Mouse (Mus musculus) heart, postnatal 25 days (tissue): Measurements from ENCODE around the gene Slc25a18. TPM values are rescaled to one million over a fixed set of nuclear protein-coding genes. Genes with fewer than 3 reads are reported as not detected.

Source experiments
- DNase-seq: peaks from one replicate; pipeline ENCODE4 v3.0.0; 2022; ENCODE audit warnings: low spot score
- intact Hi-C: fragments of 180-260 bp; cut with DNase I; formaldehyde crosslinking; loops from one replicate; pipeline ENCODE4 v1.15.1; 2025
- total RNA-seq, 2 experiments: library from RNA; stranded (reverse); gene quantifications; 2 replicates each; pipeline ENCODE4 v1.2.3; 2021

Slc25a18 gene
- under 1 TPM in 1 of 2 experiments, not detected in 1; 0.17 TPM for total RNA-seq

- DNase-seq, result no peak
- intact Hi-C loops, result no loop called here
Observed at GRCm38 (mm10) chr6:120773149-120773628, at the start of gene Slc25a18. Gene Slc25a18, plus strand, starts transcription at chr6:120773578.

GRCm38 (mm10) chr6:120725986-120726385 is 47.4 kb upstream of the Slc25a18 start:
- intact Hi-C loops, result no loop called here
- no peak for DNase-seq

- DNase-seq, result no peak
- intact Hi-C loops, result loop anchor here (1.0 to 5.0 kb wide), 4 partner anchors 69 to 197 kb away; partner anchors contain the start of gene Cecr2
Observed at GRCm38 (mm10) chr6:120736011-120736410, 37.4 kb upstream of the Slc25a18 start.

GRCm38 (mm10) chr6:120736566-120736965 is 36.8 kb upstream of the Slc25a18 start:
- no peak for DNase-seq
- intact Hi-C loops, result loop anchor here (1.0 to 5.0 kb wide), 4 partner anchors 69 to 197 kb away; partner anchors contain the start of gene Cecr2

GRCm38 (mm10) chr6:120743130-120743529 is 30.2 kb upstream of the Slc25a18 start:
- intact Hi-C loops, result no loop called here
- DNase-seq, result no peak

GRCm38 (mm10) chr6:120744266-120744665 is 29.1 kb upstream of the Slc25a18 start:
- intact Hi-C loops, result no loop called here
- no peak for DNase-seq

- intact Hi-C loops, result no loop called here
- DNase-seq, result no peak
Observed at GRCm38 (mm10) chr6:120746416-120746815, 27.0 kb upstream of the Slc25a18 start.

- intact Hi-C loops, result no loop called here
- no peak for DNase-seq
Observed at GRCm38 (mm10) chr6:120761151-120761550, 12.2 kb upstream of the Slc25a18 start.

- DNase-seq, result no peak
- intact Hi-C loops, result no loop called here
Observed at GRCm38 (mm10) chr6:120769972-120770371, 3.4 kb upstream of the Slc25a18 start.

- intact Hi-C loops, result no loop called here
- no peak for DNase-seq
Observed at GRCm38 (mm10) chr6:120771366-120771765, 2.0 kb upstream of the Slc25a18 start.

GRCm38 (mm10) chr6:120772025-120772424 is 1.4 kb upstream of the Slc25a18 start:
- intact Hi-C loops, result no loop called here
- DNase-seq, result no peak

GRCm38 (mm10) chr6:120773763-120774162 is 385 bp downstream of the Slc25a18 start:
- intact Hi-C loops, result no loop called here
- no peak for DNase-seq

- intact Hi-C loops, result no loop called here
- DNase-seq, result no peak
Observed at GRCm38 (mm10) chr6:120776286-120776685, 2.9 kb downstream of the Slc25a18 start.

- intact Hi-C loops, result no loop called here
- DNase-seq, result no peak
Observed at GRCm38 (mm10) chr6:120777533-120777932, 4.2 kb downstream of the Slc25a18 start.

- intact Hi-C loops, result no loop called here
- DNase-seq, result no peak
Observed at GRCm38 (mm10) chr6:120778226-120778625, 4.8 kb downstream of the Slc25a18 start.

GRCm38 (mm10) chr6:120782948-120783347 is 9.6 kb downstream of the Slc25a18 start:
- intact Hi-C loops, result no loop called here
- no peak for DNase-seq

- no peak for DNase-seq
- intact Hi-C loops, result no loop called here
Observed at GRCm38 (mm10) chr6:120784351-120784750, 11.0 kb downstream of the Slc25a18 start.

- no peak for DNase-seq
- intact Hi-C loops, result no loop called here
Observed at GRCm38 (mm10) chr6:120788068-120788607, 14.8 kb downstream of the Slc25a18 start.

- intact Hi-C loops, result no loop called here
- DNase-seq, result no peak
Observed at GRCm38 (mm10) chr6:120788904-120789303, 15.5 kb downstream of the Slc25a18 start.

GRCm38 (mm10) chr6:120790153-120790552 is 16.8 kb downstream of the Slc25a18 start:
- intact Hi-C loops, result no loop called here
- DNase-seq, result no peak

GRCm38 (mm10) chr6:120790717-120791116 is 17.3 kb downstream of the Slc25a18 start:
- intact Hi-C loops, result no loop called here
- no peak for DNase-seq

- intact Hi-C loops, result no loop called here
- no peak for DNase-seq
Observed at GRCm38 (mm10) chr6:120792947-120793346, 19.6 kb downstream of the Slc25a18 start.
